Mouse (Mus musculus) hindbrain, embryonic 13.5 days (tissue): ENCODE data around the gene 2010111I01Rik. TPM values are rescaled to one million over a fixed set of nuclear protein-coding genes. Genes with fewer than 3 reads are reported as not detected.

ENCODE experiments used
- ATAC-seq: fragments of 200-750 bp; cut with Nextera tagmentation; 2 replicates; pipeline ENCODE4 v1.8.0; 2017; ENCODE audit warnings: moderate TSS enrichment; ENCODE audit not compliant: low FRiP score
- H3K27ac ChIP-seq: fragments of 300-500 bp; sonication (generic); 2 replicates; pipeline ENCODE4 v1.5.1; 2015; ENCODE audit warnings: inconsistent platforms, mild to moderate bottlenecking, moderate library complexity
- H3K27me3 ChIP-seq: fragments of 300-500 bp; sonication (generic); 2 replicates; pipeline ENCODE4 v1.6.1; 2015; ENCODE audit warnings: mild to moderate bottlenecking, inconsistent platforms
- H3K36me3 ChIP-seq: fragments of 300-500 bp; sonication (generic); 2 replicates; pipeline ENCODE4 v1.6.1; 2015; ENCODE audit warnings: mild to moderate bottlenecking, inconsistent platforms
- H3K4me1 ChIP-seq: fragments of 300-500 bp; sonication (generic); replicated peaks from 2 replicates; pipeline ENCODE4 v1.6.1; 2015; ENCODE audit warnings: inconsistent platforms
- H3K4me2 ChIP-seq: fragments of 300-500 bp; sonication (generic); 2 replicates; pipeline ENCODE4 v1.6.1; 2015; ENCODE audit warnings: inconsistent platforms, mild to moderate bottlenecking, moderate library complexity
- H3K4me3 ChIP-seq: fragments of 300-500 bp; sonication (generic); 2 replicates; pipeline ENCODE4 v1.5.1; 2015; ENCODE audit warnings: mild to moderate bottlenecking, inconsistent platforms
- H3K9ac ChIP-seq: fragments of 300-500 bp; sonication (generic); 2 replicates; pipeline ENCODE4 v1.6.1; 2015; ENCODE audit warnings: mild to moderate bottlenecking, inconsistent platforms
- H3K9me3 ChIP-seq: fragments of 300-500 bp; sonication (generic); 2 replicates; pipeline ENCODE4 v1.6.1; 2016; ENCODE audit warnings: inconsistent platforms
- WGBS: fragments of 180-500 bp; shearing (Covaris S2); methylation state at CpG from one replicate; pipeline ENCODE4 v1.1.7; 2015; 5-methylcytosine and 5-hydroxymethylcytosine counted together
- polyA plus RNA-seq: library from polyadenylated mRNA; unstranded; fragments of >200 nt; fragmentation: Nextera tagmentation; extraction: Ambion mirVana; gene quantifications from 2 replicates; pipeline ENCODE4 v1.2.1, GENCODE M21; 2015

Gene 2010111I01Rik
- polyA plus RNA-seq, 1 experiment from 2014 or later = 36.5 TPM

DNA sequence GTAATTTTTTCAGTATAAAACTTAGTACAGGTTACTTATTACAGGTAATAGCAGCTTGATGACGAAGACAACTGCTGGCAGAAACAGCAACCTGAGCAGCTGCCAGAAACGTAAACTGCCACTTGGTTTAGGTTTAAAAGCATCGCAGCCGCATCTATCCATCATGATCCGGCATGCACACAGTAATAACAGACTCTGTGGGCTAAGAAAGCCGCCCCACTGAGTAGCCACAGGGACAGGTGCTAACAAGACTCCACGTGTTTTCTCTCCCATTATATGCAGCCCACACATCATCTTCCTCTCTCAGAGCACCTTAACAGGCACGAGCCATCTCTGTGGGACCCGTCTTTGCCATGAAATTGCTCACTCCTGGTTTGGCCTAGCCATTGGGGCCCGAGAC is 191.6 kb downstream of the 2010111I01Rik start:
- ATAC-seq = no peak
- Histone ChIP-seq H3K4me3 (no peak overlapping the region), H3K9ac (no peak overlapping the region), H3K36me3 (no peaks in the 10 kb centered on the region), H3K4me2 (no peak overlapping the region), H3K9me3 (no peaks in the 10 kb centered on the region), H3K27ac (no peak overlapping the region), H3K4me1 (0 out of 2 replicates have a peak, but pooled peaks cover 8% of the 10 kb centered on the region), H3K27me3 (no peaks in the 10 kb centered on the region)
- 82% methylated on average over 10 of the region's 10 CpGs for WGBS

- Histone ChIP-seq H3K9me3 (no peaks in the 10 kb centered on the region), H3K4me1 (peaks cover 20% of the 10 kb centered on the region), H3K4me3 (no peak overlapping the region), H3K4me2 (no peak overlapping the region), H3K27ac (peak overlapping the region; percentile 60), H3K27me3 (no peaks in the 10 kb centered on the region), H3K9ac (no peak overlapping the region), H3K36me3 (no peaks in the 10 kb centered on the region)
- 61% methylated on average over 11 of the region's 11 CpGs for WGBS
- ATAC-seq = no peak
These were observed 205.8 kb downstream of the 2010111I01Rik start for GRCm38 (mm10) chr13:63170282-63171073.

DNA sequence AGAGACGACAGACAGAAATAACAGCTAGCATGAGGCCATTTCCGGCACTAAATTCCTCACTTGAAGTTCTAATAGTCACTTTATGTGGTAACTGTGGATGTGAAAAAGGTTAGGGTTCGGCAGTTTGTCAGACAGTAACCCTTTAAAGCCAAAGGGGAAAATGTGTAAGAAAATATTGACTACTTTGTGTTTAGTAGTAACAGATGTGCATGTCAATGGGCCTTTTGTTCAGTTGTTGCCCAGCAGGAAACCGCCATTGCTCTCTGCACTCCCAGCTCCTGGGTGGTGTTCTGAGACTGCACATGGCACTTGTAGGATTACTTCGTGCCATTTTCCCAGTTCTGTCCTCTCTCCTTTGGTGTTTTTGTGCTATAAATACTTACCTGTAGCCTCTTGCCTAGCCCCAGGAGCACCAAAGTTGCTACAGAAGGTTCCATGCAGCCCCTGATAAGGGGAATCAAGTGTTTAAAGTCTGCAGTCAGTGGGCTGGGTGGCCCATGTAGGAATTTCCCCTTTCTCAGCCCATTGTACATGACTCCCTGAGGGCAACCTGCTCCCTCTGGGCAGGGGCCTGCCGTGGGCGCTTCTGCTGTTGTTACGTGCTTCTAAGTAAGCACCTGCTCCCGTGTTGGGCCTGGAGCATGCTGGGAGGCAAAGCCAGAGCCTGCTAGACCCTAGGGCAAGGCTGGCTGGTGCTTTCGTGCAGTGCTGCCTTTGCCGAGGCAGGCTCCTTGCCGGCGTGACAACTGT is 206.8 kb downstream of the 2010111I01Rik start:
- Histone ChIP-seq H3K27me3 (no peaks in the 10 kb centered on the region), H3K4me3 (no peak overlapping the region), H3K4me1 (peaks cover 20% of the 10 kb centered on the region), H3K4me2 (no peak overlapping the region), H3K36me3 (no peaks in the 10 kb centered on the region), H3K9ac (no peak overlapping the region), H3K27ac (peak overlapping the region; percentile 12; the same call in 1 of the 2 replicates), H3K9me3 (no peaks in the 10 kb centered on the region)
- peak; percentile 40; the same call in 1 of the 2 replicates for ATAC-seq
- 17% methylated on average over 13 of the region's 13 CpGs for WGBS

GRCm38 (mm10) chr13:63172097-63172445 is 207.4 kb downstream of the 2010111I01Rik start:
- no peak for ATAC-seq
- Histone ChIP-seq H3K4me2 (no peak overlapping the region), H3K27me3 (no peaks in the 10 kb centered on the region), H3K27ac (peak overlapping the region; percentile 12; the same call in 1 of the 2 replicates), H3K9me3 (no peaks in the 10 kb centered on the region), H3K4me1 (peaks cover 20% of the 10 kb centered on the region), H3K4me3 (no peak overlapping the region), H3K9ac (no peak overlapping the region), H3K36me3 (no peaks in the 10 kb centered on the region)
- 81% methylated on average over 3 of the region's 3 CpGs for WGBS

DNA sequence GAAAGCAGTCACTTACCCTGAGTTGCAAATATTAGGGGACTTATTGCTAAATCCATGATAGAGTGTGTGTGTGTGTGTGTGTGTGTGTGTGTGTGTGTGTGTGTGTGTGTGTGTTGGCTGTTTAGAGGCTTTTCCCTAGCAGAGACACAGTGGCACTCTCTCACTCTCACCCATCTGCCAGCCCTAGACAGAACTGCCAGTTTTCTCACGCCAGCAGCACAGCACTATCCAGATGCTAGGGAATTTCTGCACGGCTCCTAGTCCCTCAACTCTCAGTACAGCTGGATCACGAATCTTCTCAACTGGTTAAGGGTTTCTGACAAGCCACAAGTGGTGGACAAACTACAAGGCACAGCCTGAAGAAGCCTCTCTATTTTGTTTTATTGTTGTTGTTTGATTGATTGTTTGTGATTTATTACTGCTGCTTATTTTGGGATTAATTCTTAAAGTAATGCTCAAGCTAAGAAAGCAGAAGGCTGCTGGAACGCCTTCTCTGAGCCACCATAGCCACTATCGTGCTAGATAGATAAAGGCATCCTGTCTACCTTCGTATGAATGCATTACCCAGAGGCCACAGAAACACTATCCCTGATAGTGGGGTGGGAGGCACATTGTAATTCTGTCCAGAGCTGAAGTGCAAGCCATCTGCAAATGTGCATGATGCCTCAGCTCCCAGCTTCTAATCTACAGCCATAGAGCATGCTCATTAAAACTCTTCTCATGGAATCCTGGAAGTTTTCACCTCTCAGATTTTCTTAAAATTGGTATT is 209.7 kb downstream of the 2010111I01Rik start:
- Histone ChIP-seq H3K4me3 (no peak overlapping the region), H3K27ac (no peak overlapping the region), H3K4me1 (peaks cover 20% of the 10 kb centered on the region), H3K9me3 (no peaks in the 10 kb centered on the region), H3K36me3 (no peaks in the 10 kb centered on the region), H3K4me2 (no peak overlapping the region), H3K9ac (no peak overlapping the region), H3K27me3 (no peaks in the 10 kb centered on the region)
- ATAC-seq = no peak
- WGBS = 80% methylated on average over 6 of the region's 6 CpGs

GRCm38 (mm10) chr13:63176131-63176530 is 211.4 kb downstream of the 2010111I01Rik start:
- no peak overlapping the region for H3K9ac ChIP-seq
- peaks cover 11% of the 10 kb centered on the region for H3K4me1 ChIP-seq
- no peak overlapping the region for H3K4me3 ChIP-seq
- H3K27ac ChIP-seq = no peak overlapping the region
- H3K27me3 ChIP-seq = no peaks in the 10 kb centered on the region
- H3K4me2 ChIP-seq = no peak overlapping the region
- H3K9me3 ChIP-seq = no peaks in the 10 kb centered on the region
- no peak for ATAC-seq
- whole genome bisulfite sequencing = 79% methylated on average over 4 of the region's 4 CpGs
- no peaks in the 10 kb centered on the region for H3K36me3 ChIP-seq

- Histone ChIP-seq H3K4me2 (no peak overlapping the region), H3K4me3 (no peak overlapping the region), H3K4me1 (no peaks in the 10 kb centered on the region), H3K36me3 (no peaks in the 10 kb centered on the region), H3K27ac (no peak overlapping the region), H3K9ac (no peak overlapping the region), H3K27me3 (no peaks in the 10 kb centered on the region), H3K9me3 (no peaks in the 10 kb centered on the region)
- ATAC-seq = no peak
- 92% methylated on average over 4 of the region's 4 CpGs for WGBS
These were observed 212.5 kb downstream of the 2010111I01Rik start for GRCm38 (mm10) chr13:63177232-63177631.

- Histone ChIP-seq H3K4me1 (peaks cover 2% of the 10 kb centered on the region), H3K4me3 (no peak overlapping the region), H3K9ac (no peak overlapping the region), H3K4me2 (no peak overlapping the region), H3K27ac (no peak overlapping the region), H3K36me3 (no peaks in the 10 kb centered on the region), H3K9me3 (no peaks in the 10 kb centered on the region), H3K27me3 (no peaks in the 10 kb centered on the region)
- 80% methylated on average over 4 of the region's 4 CpGs for WGBS
- no peak for ATAC-seq
These were observed 216.0 kb downstream of the 2010111I01Rik start for GRCm38 (mm10) chr13:63180641-63181235.

- WGBS = 42% methylated on average over 6 of the region's 6 CpGs
- peaks cover 16% of the 10 kb centered on the region for H3K4me1 ChIP-seq
- no peak for ATAC-seq
These were observed 220.3 kb downstream of the 2010111I01Rik start for GRCm38 (mm10) chr13:63184946-63185345.

DNA sequence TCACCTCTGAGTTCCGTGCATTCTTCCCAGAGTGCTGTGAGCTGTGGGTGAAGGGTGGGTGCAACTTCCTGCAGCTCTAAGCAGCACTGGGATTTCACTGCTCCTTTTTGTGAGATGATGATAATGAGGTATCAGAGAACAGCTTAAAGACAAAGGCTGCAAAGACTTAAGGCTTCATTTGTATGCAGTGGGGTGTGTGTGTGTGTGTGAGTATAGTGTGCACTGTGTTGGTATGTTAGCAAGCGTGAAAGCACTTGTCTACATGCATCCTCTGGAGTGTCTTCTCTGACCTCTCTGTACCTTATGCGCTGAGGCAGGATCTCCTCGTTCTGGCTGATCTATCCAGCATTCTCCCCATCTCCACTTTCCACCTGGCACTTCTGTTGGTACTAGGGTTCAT is 221.5 kb downstream of the 2010111I01Rik start:
- Histone ChIP-seq H3K4me3 (no peak overlapping the region), H3K27ac (no peak overlapping the region), H3K27me3 (no peaks in the 10 kb centered on the region), H3K9me3 (no peaks in the 10 kb centered on the region), H3K36me3 (no peaks in the 10 kb centered on the region; the same call in 1 of the 2 replicates), H3K4me1 (peaks cover 16% of the 10 kb centered on the region), H3K4me2 (no peak overlapping the region), H3K9ac (no peak overlapping the region)
- no peak for ATAC-seq
- WGBS = 53% methylated on average over 4 of the region's 4 CpGs

More at GRCm38 (mm10) chr13:63184946-63185345, 220.3 kb downstream of the 2010111I01Rik start:
- Histone ChIP-seq H3K27ac (no peak overlapping the region), H3K36me3 (no peaks in the 10 kb centered on the region), H3K4me2 (no peak overlapping the region), H3K27me3 (no peaks in the 10 kb centered on the region), H3K9me3 (no peaks in the 10 kb centered on the region), H3K9ac (no peak overlapping the region), H3K4me3 (no peak overlapping the region)

DNA sequence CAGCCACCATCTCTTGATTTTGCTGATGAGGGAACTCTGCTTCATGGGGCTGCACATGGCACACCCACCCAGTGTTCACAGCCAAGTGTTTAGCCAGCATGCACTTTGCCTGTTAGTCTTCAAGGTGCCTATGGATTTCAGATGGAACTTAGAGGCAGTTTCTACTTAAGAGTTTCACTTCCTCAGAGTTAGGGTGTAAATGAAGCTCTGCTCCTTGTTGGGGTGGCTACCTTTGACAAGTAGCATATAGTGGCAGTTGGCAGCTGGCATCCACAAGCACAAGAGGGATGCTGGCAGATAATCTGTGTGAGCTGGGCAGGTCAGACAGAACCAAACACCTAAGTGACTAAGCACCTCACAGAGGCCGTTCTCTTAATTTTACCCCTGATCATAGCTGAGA is 221.9 kb downstream of the 2010111I01Rik start:
- H3K9ac ChIP-seq = no peak overlapping the region
- H3K27me3 ChIP-seq = no peaks in the 10 kb centered on the region
- no peak overlapping the region for H3K27ac ChIP-seq
- WGBS = 93% methylated on average over 1 of the region's 1 CpGs
- H3K4me1 ChIP-seq = peaks cover 16% of the 10 kb centered on the region
- no peak overlapping the region for H3K4me3 ChIP-seq
- H3K36me3 ChIP-seq = no peaks in the 10 kb centered on the region; the same call in 1 of the 2 replicates
- no peak overlapping the region for H3K4me2 ChIP-seq
- no peaks in the 10 kb centered on the region for H3K9me3 ChIP-seq
- ATAC-seq = no peak
